Mouse (Mus musculus): Measurements from ENCODE around the gene Ptprcap. TPM values are rescaled to one million over a fixed set of nuclear protein-coding genes. Genes with fewer than 3 reads are reported as not detected.
A peak's percentile ranks its signal among the peaks of the same experiment; 100 is the strongest.

Ptprcap gene
- polyA plus RNA-seq, 1 experiment from 2014 or later = 0.83 TPM

GRCm38 (mm10) chr19:4163543-4163887 is 10.1 kb downstream of the Ptprcap start:
- peak; percentile 35; the same call in 1 of the 2 replicates for ATAC-seq (ENCODE audit: low FRiP score, low read depth)
- Histone ChIP-seq H3K9me3 (no peaks in the 10 kb centered on the region), H3K36me3 (peaks cover 21% of the 10 kb centered on the region), H3K4me1 (replicated peaks) (peaks cover 20% of the 10 kb centered on the region), H3K4me3 (peak overlapping the region; percentile 69), H3K27me3 (no peaks in the 10 kb centered on the region), H3K4me2 (peak overlapping the region; percentile 96), H3K9ac (peak overlapping the region; percentile 74), H3K27ac (replicated peaks) (peak overlapping the region; percentile 74)
- 40% methylated on average over 4 of the region's 4 CpGs for WGBS

GRCm38 (mm10) chr19:4164100-4164499 is 10.7 kb downstream of the Ptprcap start:
- Histone ChIP-seq H3K4me1 (replicated peaks) (peaks cover 20% of the 10 kb centered on the region), H3K4me2 (no peak overlapping the region), H3K4me3 (no peak overlapping the region), H3K27me3 (no peaks in the 10 kb centered on the region), H3K9ac (no peak overlapping the region), H3K36me3 (peaks cover 15% of the 10 kb centered on the region), H3K9me3 (no peaks in the 10 kb centered on the region), H3K27ac (replicated peaks) (peak overlapping the region; percentile 74)
- ATAC-seq (ENCODE audit: low FRiP score, low read depth) = no peak
- WGBS = 78% methylated on average over 3 of the region's 3 CpGs

- Histone ChIP-seq H3K4me2 (no peak overlapping the region), H3K9me3 (no peaks in the 10 kb centered on the region), H3K4me1 (replicated peaks) (peaks cover 22% of the 10 kb centered on the region), H3K9ac (no peak overlapping the region), H3K36me3 (peaks cover 9% of the 10 kb centered on the region), H3K27me3 (no peaks in the 10 kb centered on the region), H3K27ac (replicated peaks) (no peak overlapping the region), H3K4me3 (no peak overlapping the region)
- WGBS = 76% methylated on average over 2 of the region's 2 CpGs
- ATAC-seq (ENCODE audit: low FRiP score, low read depth) = no peak
Observed at GRCm38 (mm10) chr19:4164721-4165120, 11.3 kb downstream of the Ptprcap start.

- Histone ChIP-seq H3K9ac (no peak overlapping the region), H3K27ac (replicated peaks) (no peak overlapping the region), H3K4me1 (replicated peaks) (peaks cover 29% of the 10 kb centered on the region), H3K27me3 (no peaks in the 10 kb centered on the region), H3K4me2 (no peak overlapping the region), H3K36me3 (no peaks in the 10 kb centered on the region), H3K9me3 (no peaks in the 10 kb centered on the region), H3K4me3 (no peak overlapping the region)
- no peak for ATAC-seq (ENCODE audit: low FRiP score, low read depth)
- 73% methylated on average over 9 of the region's 9 CpGs for WGBS
Observed at GRCm38 (mm10) chr19:4166678-4167476, 13.5 kb downstream of the Ptprcap start.

GRCm38 (mm10) chr19:4169378-4169784 is 16.0 kb downstream of the Ptprcap start:
- Histone ChIP-seq H3K9me3 (no peaks in the 10 kb centered on the region), H3K27ac (replicated peaks) (peak overlapping the region; percentile 93), H3K4me1 (replicated peaks) (peaks cover 11% of the 10 kb centered on the region), H3K9ac (peak overlapping the region; percentile 64), H3K4me2 (peak overlapping the region; percentile 83), H3K4me3 (peak overlapping the region; percentile 43), H3K36me3 (no peaks in the 10 kb centered on the region), H3K27me3 (no peaks in the 10 kb centered on the region)
- peak; percentile 95 for ATAC-seq (ENCODE audit: low FRiP score, low read depth)
- under 1% methylated on average over 41 of the region's 43 CpGs for WGBS

- 4% methylated on average over 27 of the region's 27 CpGs for WGBS
- H3K27me3 ChIP-seq = no peaks in the 10 kb centered on the region
- no peaks in the 10 kb centered on the region for H3K36me3 ChIP-seq
- peak overlapping the region; percentile 43 for H3K4me3 ChIP-seq
- H3K9me3 ChIP-seq = no peaks in the 10 kb centered on the region
- peak overlapping the region; percentile 64 for H3K9ac ChIP-seq
- peak overlapping the region; percentile 93 for H3K27ac ChIP-seq (replicated peaks)
- peak; percentile 65 for ATAC-seq (ENCODE audit: low FRiP score, low read depth)
- H3K4me2 ChIP-seq = peak overlapping the region; percentile 83
- H3K4me1 ChIP-seq (replicated peaks) = peaks cover 11% of the 10 kb centered on the region
Observed at GRCm38 (mm10) chr19:4169810-4170209, 16.4 kb downstream of the Ptprcap start.

- no peaks in the 10 kb centered on the region for H3K36me3 ChIP-seq
- ATAC-seq (ENCODE audit: low FRiP score, low read depth) = no peak
- no peaks in the 10 kb centered on the region for H3K27me3 ChIP-seq
- peaks cover 20% of the 10 kb centered on the region for H3K4me1 ChIP-seq (replicated peaks)
- H3K27ac ChIP-seq (replicated peaks) = 0 out of 2 replicates have a peak overlapping the region, but pooled peaks have one; percentile 93
- H3K4me3 ChIP-seq = no peak overlapping the region
- no peak overlapping the region for H3K4me2 ChIP-seq
- no peak overlapping the region; the same call in 1 of the 2 replicates for H3K9ac ChIP-seq
- no peaks in the 10 kb centered on the region for H3K9me3 ChIP-seq
- 93% methylated on average over 10 of the region's 10 CpGs for WGBS
Observed at GRCm38 (mm10) chr19:4170723-4171392, 17.5 kb downstream of the Ptprcap start.

GRCm38 (mm10) chr19:4171393-4172290 is 18.2 kb downstream of the Ptprcap start:
- H3K36me3 ChIP-seq = no peaks in the 10 kb centered on the region
- no peaks in the 10 kb centered on the region for H3K9me3 ChIP-seq
- no peak overlapping the region for H3K4me2 ChIP-seq
- H3K27ac ChIP-seq (replicated peaks) = no peak overlapping the region
- 70% methylated on average over 13 of the region's 13 CpGs for WGBS
- no peak overlapping the region; the same call in 1 of the 2 replicates for H3K9ac ChIP-seq
- no peaks in the 10 kb centered on the region for H3K27me3 ChIP-seq
- peaks cover 20% of the 10 kb centered on the region for H3K4me1 ChIP-seq (replicated peaks)
- H3K4me3 ChIP-seq = no peak overlapping the region
- ATAC-seq (ENCODE audit: low FRiP score, low read depth) = no peak

- 59% methylated on average over 11 of the region's 11 CpGs for WGBS
- Histone ChIP-seq H3K9me3 (no peaks in the 10 kb centered on the region), H3K27ac (replicated peaks) (no peak overlapping the region), H3K9ac (no peak overlapping the region), H3K27me3 (no peaks in the 10 kb centered on the region), H3K4me3 (no peak overlapping the region), H3K36me3 (no peaks in the 10 kb centered on the region), H3K4me2 (no peak overlapping the region), H3K4me1 (replicated peaks) (peaks cover 20% of the 10 kb centered on the region)
- ATAC-seq (ENCODE audit: low FRiP score, low read depth) = no peak
Observed at GRCm38 (mm10) chr19:4172925-4173324, 19.5 kb downstream of the Ptprcap start.

GRCm38 (mm10) chr19:4175368-4175947 is 22.1 kb downstream of the Ptprcap start, which contains the start of gene Carns1:
Gene Carns1 (minus strand): TSS chr19:4175479.
- Histone ChIP-seq H3K9ac (no peak within 1 kb of the TSS), H3K27me3 (no peaks in the 10 kb centered on the region), H3K27ac (replicated peaks) (no peak within 1 kb of the TSS), H3K4me1 (replicated peaks) (peaks cover 11% of the 10 kb centered on the region), H3K9me3 (no peaks in the 10 kb centered on the region), H3K36me3 (no peaks in the 10 kb centered on the region), H3K4me2 (peak within 1 kb of the TSS; percentile 30), H3K4me3 (no peak within 1 kb of the TSS)
- 5% methylated on average over 11 of the region's 11 CpGs for WGBS
- no peak for ATAC-seq (ENCODE audit: low FRiP score, low read depth)

- no peak overlapping the region for H3K4me2 ChIP-seq
- H3K27ac ChIP-seq (replicated peaks) = no peak overlapping the region
- peaks cover 13% of the 10 kb centered on the region for H3K4me1 ChIP-seq (replicated peaks)
- no peak for ATAC-seq (ENCODE audit: low FRiP score, low read depth)
- H3K9me3 ChIP-seq = no peaks in the 10 kb centered on the region
- no peak overlapping the region for H3K9ac ChIP-seq
- no peak overlapping the region for H3K4me3 ChIP-seq
- no peaks in the 10 kb centered on the region for H3K27me3 ChIP-seq
- H3K36me3 ChIP-seq = no peaks in the 10 kb centered on the region
- whole genome bisulfite sequencing = 91% methylated on average over 7 of the region's 7 CpGs
Observed at GRCm38 (mm10) chr19:4180411-4180810, 27.0 kb downstream of the Ptprcap start.

Data from hindbrain, embryonic 15.5 days (tissue).